Mouse (Mus musculus): ENCODE measurements around the gene Olfr659. TPM values are rescaled to one million over a fixed set of nuclear protein-coding genes. Genes with fewer than 3 reads are reported as not detected.

The Olfr659 gene
- not detected in 2 replicates for polyA plus RNA-seq (2012)

- no peak for TF ChIP-seq GATA1 (IDR thresholded peaks at IDR 0.05; ENCODE audit: low read length)
Measured at GRCm38 (mm10) chr7:104666453-104666852, at the start of gene Olfr659. Gene Olfr659 (plus strand): TSS chr7:104666753.

DNA sequence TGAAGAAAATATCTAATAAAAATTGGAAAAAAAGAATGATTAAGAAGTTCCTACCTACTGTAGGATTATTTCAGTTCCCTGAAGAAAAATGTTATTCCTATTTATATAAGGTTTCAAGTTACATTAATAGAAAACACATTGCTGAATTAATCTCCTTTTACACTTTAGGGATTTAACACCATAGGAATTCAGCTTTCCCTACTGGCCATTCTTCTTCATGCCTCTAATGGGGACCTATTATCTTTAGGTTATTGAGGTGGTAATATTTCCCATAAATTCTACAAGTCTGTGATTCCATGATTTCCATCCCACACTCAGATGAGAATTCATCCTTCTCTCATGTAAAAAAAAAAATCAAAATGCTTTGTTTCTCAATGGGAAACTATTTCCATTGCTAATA, 42.1 kb upstream of the Olfr659 start, which contains the start of gene Olfr657:
Gene Olfr657, plus strand, starts transcription at position 301 of the 400 bp plus-strand sequence.
- TF ChIP-seq GATA1 (IDR thresholded peaks at IDR 0.05; ENCODE audit: low read length): no peak

GRCm38 (mm10) chr7:104646841-104647482, 19.6 kb upstream of the Olfr659 start, which contains the start of gene Olfr658:
Gene Olfr658 (minus strand): TSS chr7:104647305.
- no peak for TF ChIP-seq GATA1 (IDR thresholded peaks at IDR 0.05; ENCODE audit: low read length)

GRCm38 (mm10) chr7:104686201-104686600, 19.6 kb downstream of the Olfr659 start, which contains the start of gene Olfr661:
Gene Olfr661 (plus strand): TSS chr7:104686501.
- TF ChIP-seq GATA1 (IDR thresholded peaks at IDR 0.05; ENCODE audit: low read length): no peak

Other genes with a start within 250 kb of the Olfr659 start
- not detected in 2 replicates for gene Trim30a, start 201.6 kb upstream of the Olfr659 start, polyA plus RNA-seq (2012)
- not detected in 2 replicates for gene Trim30d, start 158.9 kb upstream of the Olfr659 start, polyA plus RNA-seq (2012)
- gene Olfr651, start 116.6 kb upstream of the Olfr659 start, polyA plus RNA-seq (2012): not detected in 2 replicates
- gene Olfr652, start 105.9 kb upstream of the Olfr659 start, polyA plus RNA-seq (2012): not detected in 2 replicates
- not detected in 2 replicates for gene Olfr653, start 89.4 kb upstream of the Olfr659 start, polyA plus RNA-seq (2012)
- not detected in 2 replicates for gene Olfr654, start 79.7 kb upstream of the Olfr659 start, polyA plus RNA-seq (2012)
- not detected in 2 replicates for gene Olfr655, start 65.0 kb upstream of the Olfr659 start, polyA plus RNA-seq (2012)
- gene Olfr656, start 52.8 kb upstream of the Olfr659 start, polyA plus RNA-seq (2012): not detected in 2 replicates
- not detected in 2 replicates for gene Olfr657, start 42.0 kb upstream of the Olfr659 start, polyA plus RNA-seq (2012)
- not detected in 2 replicates for gene Olfr658, start 19.4 kb upstream of the Olfr659 start, polyA plus RNA-seq (2012)
- gene Olfr661, start 19.7 kb downstream of the Olfr659 start, polyA plus RNA-seq (2012): not detected in 2 replicates
- gene Usp17le, start 110.7 kb downstream of the Olfr659 start, polyA plus RNA-seq (2012): not detected in 2 replicates
- not detected in 2 replicates for gene Usp17lb, start 175.8 kb downstream of the Olfr659 start, polyA plus RNA-seq (2012)
- gene Usp17la, start 190.3 kb downstream of the Olfr659 start, polyA plus RNA-seq (2012): not detected in 2 replicates
- gene Olfr665, start 211.3 kb downstream of the Olfr659 start, polyA plus RNA-seq (2012): not detected in 2 replicates
- gene Olfr666, start 229.2 kb downstream of the Olfr659 start, polyA plus RNA-seq (2012): not detected in 2 replicates

Measured in G1E-ER4 (cell line).